Mouse (Mus musculus) hindbrain, embryonic 13.5 days (tissue): ENCODE results near the gene Pkd1l3. TPM values are rescaled to one million over a fixed set of nuclear protein-coding genes. Genes with fewer than 3 reads are reported as not detected.

Source experiments
- ATAC-seq: fragments of 200-750 bp; cut with Nextera tagmentation; 2 replicates; pipeline ENCODE4 v1.8.0; 2017; ENCODE audit warnings: moderate TSS enrichment; ENCODE audit not compliant: low FRiP score
- H3K27ac ChIP-seq: fragments of 300-500 bp; sonication (generic); 2 replicates; pipeline ENCODE4 v1.5.1; 2015; ENCODE audit warnings: inconsistent platforms, mild to moderate bottlenecking, moderate library complexity
- H3K27me3 ChIP-seq: fragments of 300-500 bp; sonication (generic); 2 replicates; pipeline ENCODE4 v1.6.1; 2015; ENCODE audit warnings: mild to moderate bottlenecking, inconsistent platforms
- H3K36me3 ChIP-seq: fragments of 300-500 bp; sonication (generic); 2 replicates; pipeline ENCODE4 v1.6.1; 2015; ENCODE audit warnings: mild to moderate bottlenecking, inconsistent platforms
- H3K4me1 ChIP-seq: fragments of 300-500 bp; sonication (generic); replicated peaks from 2 replicates; pipeline ENCODE4 v1.6.1; 2015; ENCODE audit warnings: inconsistent platforms
- H3K4me2 ChIP-seq: fragments of 300-500 bp; sonication (generic); 2 replicates; pipeline ENCODE4 v1.6.1; 2015; ENCODE audit warnings: inconsistent platforms, mild to moderate bottlenecking, moderate library complexity
- H3K4me3 ChIP-seq: fragments of 300-500 bp; sonication (generic); 2 replicates; pipeline ENCODE4 v1.5.1; 2015; ENCODE audit warnings: mild to moderate bottlenecking, inconsistent platforms
- H3K9ac ChIP-seq: fragments of 300-500 bp; sonication (generic); 2 replicates; pipeline ENCODE4 v1.6.1; 2015; ENCODE audit warnings: mild to moderate bottlenecking, inconsistent platforms
- H3K9me3 ChIP-seq: fragments of 300-500 bp; sonication (generic); 2 replicates; pipeline ENCODE4 v1.6.1; 2016; ENCODE audit warnings: inconsistent platforms
- WGBS: fragments of 180-500 bp; shearing (Covaris S2); methylation state at CpG from one replicate; pipeline ENCODE4 v1.1.7; 2015; 5-methylcytosine and 5-hydroxymethylcytosine counted together
- polyA plus RNA-seq: library from polyadenylated mRNA; unstranded; fragments of >200 nt; fragmentation: Nextera tagmentation; extraction: Ambion mirVana; gene quantifications from 2 replicates; pipeline ENCODE4 v1.2.1, GENCODE M21; 2015

Pkd1l3 gene
- polyA plus RNA-seq, 1 experiment from 2014 or later, result 0.12 TPM

DNA sequence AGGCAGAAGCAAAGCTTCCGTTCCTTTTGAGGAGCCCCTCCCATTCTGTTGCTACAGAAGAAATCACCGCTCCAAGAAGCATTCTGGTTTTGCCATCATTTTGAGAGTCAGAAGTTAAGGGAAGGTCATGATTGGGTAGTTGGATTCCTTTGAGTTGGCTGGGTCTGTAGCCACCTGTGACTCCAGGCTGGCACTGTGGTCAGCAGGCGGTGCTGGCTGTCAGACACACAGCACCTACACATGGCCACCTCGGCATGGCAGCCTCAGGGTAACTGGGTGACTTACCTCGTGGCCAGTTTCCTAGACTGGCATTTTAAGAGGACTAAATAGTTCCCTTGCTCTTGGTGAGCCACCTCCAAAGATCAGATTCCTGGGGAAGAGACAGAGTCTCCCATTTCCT lies 26.9 kb downstream of the Pkd1l3 start:
- H3K9me3 ChIP-seq, result no peaks in the 10 kb centered on the region
- 82% methylated on average over 5 of the region's 5 CpGs for WGBS
- ATAC-seq, result no peak
- H3K4me1 ChIP-seq, result no peaks in the 10 kb centered on the region
- no peak overlapping the region for H3K4me3 ChIP-seq
- no peak overlapping the region for H3K27ac ChIP-seq
- no peak overlapping the region for H3K4me2 ChIP-seq
- no peaks in the 10 kb centered on the region for H3K27me3 ChIP-seq
- H3K9ac ChIP-seq, result no peak overlapping the region
- no peaks in the 10 kb centered on the region for H3K36me3 ChIP-seq

DNA sequence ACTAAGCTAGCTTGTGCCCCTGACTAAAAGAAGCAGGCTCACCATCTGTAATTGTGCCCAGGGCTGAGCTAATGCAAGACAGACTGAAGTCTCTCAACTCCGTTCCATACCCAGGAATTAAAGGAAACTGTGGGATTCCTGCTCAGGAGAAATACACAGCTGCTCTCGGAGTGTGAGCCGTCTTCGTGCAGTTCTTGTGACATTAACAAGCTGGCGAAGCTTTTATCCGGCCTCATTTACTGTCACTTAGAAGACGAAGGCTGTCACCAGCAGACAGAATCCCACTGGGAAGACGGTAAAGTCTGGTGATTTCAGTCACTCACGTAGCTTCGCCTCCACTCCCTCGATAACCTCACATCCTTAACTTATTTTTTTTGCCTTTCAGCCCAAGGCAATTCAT lies 33.0 kb downstream of the Pkd1l3 start:
- WGBS, result 76% methylated on average over 11 of the region's 11 CpGs
- H3K4me3 ChIP-seq, result no peak overlapping the region
- H3K4me2 ChIP-seq, result no peak overlapping the region
- no peak overlapping the region for H3K27ac ChIP-seq
- H3K4me1 ChIP-seq, result 0 out of 2 replicates have a peak, but pooled peaks cover 2% of the 10 kb centered on the region
- H3K9ac ChIP-seq, result no peak overlapping the region
- no peaks in the 10 kb centered on the region for H3K9me3 ChIP-seq
- no peak for ATAC-seq
- no peaks in the 10 kb centered on the region for H3K36me3 ChIP-seq
- H3K27me3 ChIP-seq, result no peaks in the 10 kb centered on the region

DNA sequence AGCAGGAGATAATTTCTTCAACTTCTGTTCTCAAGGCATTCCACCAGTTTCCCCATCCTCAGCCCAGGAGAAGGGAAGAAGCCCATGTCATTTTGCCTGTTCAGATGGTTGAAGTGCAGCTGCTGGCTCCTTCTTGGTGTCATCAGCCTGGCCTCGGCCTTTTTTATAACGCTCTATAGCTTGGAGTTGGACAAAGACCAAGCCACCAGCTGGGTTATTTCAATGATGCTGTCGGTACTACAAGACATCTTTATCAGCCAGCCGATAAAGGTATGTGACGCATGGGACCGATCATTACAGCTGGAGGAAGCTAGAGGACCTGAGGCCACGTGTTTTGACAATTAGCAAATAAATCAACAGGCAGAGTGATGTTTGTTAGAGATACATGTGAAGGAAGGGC lies 34.2 kb downstream of the Pkd1l3 start:
- Histone ChIP-seq H3K4me1 (0 out of 2 replicates have a peak, but pooled peaks cover 2% of the 10 kb centered on the region), H3K9me3 (no peaks in the 10 kb centered on the region), H3K36me3 (no peaks in the 10 kb centered on the region), H3K4me3 (no peak overlapping the region), H3K27me3 (no peaks in the 10 kb centered on the region), H3K4me2 (no peak overlapping the region), H3K9ac (no peak overlapping the region), H3K27ac (no peak overlapping the region)
- WGBS, result 69% methylated on average over 7 of the region's 7 CpGs
- ATAC-seq, result no peak

DNA sequence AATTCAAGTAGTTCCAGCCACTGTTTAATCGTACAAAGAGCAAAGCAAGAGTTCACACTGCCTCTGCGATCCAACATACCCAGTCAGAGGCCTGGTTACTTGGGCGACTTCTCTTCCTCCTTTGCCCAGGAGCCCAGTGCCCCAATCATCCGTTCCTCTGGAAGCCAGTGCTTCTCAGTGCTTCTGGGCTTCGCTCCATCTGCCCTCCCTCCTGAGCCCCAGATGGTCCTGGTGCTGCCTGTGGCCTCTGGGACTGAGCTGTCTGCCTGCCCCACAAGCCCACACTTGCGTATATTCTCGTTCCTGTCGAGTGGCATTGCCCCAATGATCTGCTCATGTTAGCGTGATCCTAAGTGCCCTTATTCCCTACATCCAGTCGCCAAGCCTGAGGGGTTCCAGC lies 36.5 kb downstream of the Pkd1l3 start:
- 76% methylated on average over 10 of the region's 10 CpGs for WGBS

DNA sequence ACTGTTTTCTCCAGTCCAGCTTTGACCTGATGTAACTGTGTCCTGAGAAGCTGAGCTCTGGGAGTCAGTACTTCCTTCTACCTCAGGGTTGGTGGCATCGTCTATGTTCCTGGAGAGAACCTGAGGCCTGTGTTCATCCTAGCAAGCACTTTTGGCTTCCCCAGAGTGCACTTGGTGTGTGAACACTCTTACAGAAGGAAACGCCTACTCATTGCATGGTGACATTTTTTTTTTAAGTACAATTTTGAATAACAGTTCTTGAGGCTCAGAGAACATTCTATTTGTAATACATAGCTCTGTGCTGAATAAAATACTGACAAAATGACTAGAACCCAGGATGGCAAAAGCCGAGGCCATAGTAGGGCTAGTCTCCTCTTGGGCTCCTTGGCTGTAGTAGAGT lies 42.5 kb downstream of the Pkd1l3 start:
- 89% methylated on average over 3 of the region's 3 CpGs for WGBS
- Histone ChIP-seq H3K4me1 (no peaks in the 10 kb centered on the region), H3K27ac (no peak overlapping the region), H3K9me3 (no peaks in the 10 kb centered on the region), H3K36me3 (no peaks in the 10 kb centered on the region), H3K4me2 (no peak overlapping the region), H3K9ac (no peak overlapping the region), H3K4me3 (no peak overlapping the region), H3K27me3 (no peaks in the 10 kb centered on the region)
- ATAC-seq, result no peak

More for the DNA sequence above, 36.5 kb downstream of the Pkd1l3 start:
- no peaks in the 10 kb centered on the region for H3K9me3 ChIP-seq
- no peak overlapping the region for H3K4me3 ChIP-seq
- no peaks in the 10 kb centered on the region for H3K27me3 ChIP-seq
- H3K4me1 ChIP-seq, result 0 out of 2 replicates have a peak, but pooled peaks cover 2% of the 10 kb centered on the region
- no peak overlapping the region for H3K4me2 ChIP-seq
- no peak for ATAC-seq
- no peaks in the 10 kb centered on the region for H3K36me3 ChIP-seq
- H3K9ac ChIP-seq, result no peak overlapping the region
- H3K27ac ChIP-seq, result no peak overlapping the region

DNA sequence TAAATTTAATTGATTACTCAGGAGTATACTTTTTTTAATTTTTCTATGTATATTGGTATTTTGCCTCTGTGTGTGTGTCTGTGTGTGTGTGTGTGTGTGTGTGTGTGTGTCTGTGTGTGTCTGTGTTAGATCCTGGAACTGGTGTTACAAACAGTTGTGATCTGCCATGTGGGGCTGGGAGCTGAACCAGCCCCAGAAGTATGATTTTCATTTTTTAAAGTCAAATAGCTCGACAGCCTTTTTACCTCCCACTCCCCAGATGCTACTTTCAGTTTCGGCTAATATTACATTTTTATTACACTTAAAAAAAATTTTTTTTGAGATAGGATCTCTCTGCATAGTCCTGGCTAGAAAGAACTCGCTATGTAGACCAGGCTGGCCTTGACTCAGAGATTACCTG lies 48.0 kb downstream of the Pkd1l3 start:
- Histone ChIP-seq H3K27ac (no peak overlapping the region), H3K4me1 (no peaks in the 10 kb centered on the region), H3K4me3 (no peak overlapping the region), H3K36me3 (peaks cover 16% of the 10 kb centered on the region), H3K27me3 (no peaks in the 10 kb centered on the region), H3K4me2 (no peak overlapping the region), H3K9me3 (no peaks in the 10 kb centered on the region), H3K9ac (no peak overlapping the region)
- no peak for ATAC-seq
- WGBS, result 93% methylated on average over 3 of the region's 3 CpGs

DNA sequence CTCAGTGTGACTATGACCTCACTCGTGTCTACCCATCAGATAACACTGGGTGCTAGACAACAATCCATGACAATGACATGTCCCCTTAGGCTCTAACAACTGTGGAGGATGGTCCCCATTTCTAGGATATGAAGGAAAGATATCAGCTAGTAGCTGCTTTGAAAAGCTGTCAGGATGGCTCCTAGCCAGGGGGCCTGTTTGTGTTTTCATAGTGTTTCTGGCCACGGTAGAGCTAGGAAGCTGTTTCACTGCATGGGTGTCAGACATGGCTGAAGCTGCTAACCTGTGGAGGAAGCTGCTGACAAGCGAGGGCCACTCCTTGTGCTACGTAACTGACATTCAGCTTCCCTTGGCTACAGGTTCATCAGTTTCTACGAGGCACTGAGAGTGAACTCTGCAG lies 52.3 kb downstream of the Pkd1l3 start:
- no peaks in the 10 kb centered on the region for H3K27me3 ChIP-seq
- H3K9ac ChIP-seq, result no peak overlapping the region
- H3K4me1 ChIP-seq, result no peaks in the 10 kb centered on the region
- H3K27ac ChIP-seq, result no peak overlapping the region
- 86% methylated on average over 5 of the region's 5 CpGs for WGBS
- no peak for ATAC-seq
- H3K36me3 ChIP-seq, result peaks cover 58% of the 10 kb centered on the region
- no peaks in the 10 kb centered on the region for H3K9me3 ChIP-seq
- no peak overlapping the region for H3K4me3 ChIP-seq
- no peak overlapping the region for H3K4me2 ChIP-seq

DNA sequence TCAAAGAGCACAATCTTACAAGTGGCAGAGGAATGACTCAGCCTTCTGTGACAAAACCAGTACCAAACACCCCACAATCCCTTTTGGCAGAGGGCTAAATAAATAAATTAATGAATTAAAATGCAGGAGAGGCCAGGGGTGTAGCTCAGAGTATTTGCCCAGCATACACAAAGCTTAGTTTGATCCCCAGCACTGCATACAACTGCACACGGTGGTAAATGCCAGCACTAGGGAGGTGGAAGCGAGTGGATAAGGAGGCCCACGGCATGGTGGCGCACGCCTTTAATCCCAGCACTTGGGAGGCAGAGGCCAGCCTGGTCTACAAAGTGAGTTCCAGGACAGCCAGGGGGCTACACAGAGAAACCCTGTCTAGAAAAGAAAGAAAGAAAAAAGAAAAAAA lies 58.3 kb downstream of the Pkd1l3 start:
- Histone ChIP-seq H3K9ac (no peak overlapping the region), H3K4me1 (no peaks in the 10 kb centered on the region), H3K9me3 (no peaks in the 10 kb centered on the region), H3K36me3 (peaks cover 99% of the 10 kb centered on the region), H3K4me3 (no peak overlapping the region), H3K27ac (no peak overlapping the region), H3K27me3 (no peaks in the 10 kb centered on the region), H3K4me2 (no peak overlapping the region)
- ATAC-seq, result no peak
- 92% methylated on average over 5 of the region's 5 CpGs for WGBS

DNA sequence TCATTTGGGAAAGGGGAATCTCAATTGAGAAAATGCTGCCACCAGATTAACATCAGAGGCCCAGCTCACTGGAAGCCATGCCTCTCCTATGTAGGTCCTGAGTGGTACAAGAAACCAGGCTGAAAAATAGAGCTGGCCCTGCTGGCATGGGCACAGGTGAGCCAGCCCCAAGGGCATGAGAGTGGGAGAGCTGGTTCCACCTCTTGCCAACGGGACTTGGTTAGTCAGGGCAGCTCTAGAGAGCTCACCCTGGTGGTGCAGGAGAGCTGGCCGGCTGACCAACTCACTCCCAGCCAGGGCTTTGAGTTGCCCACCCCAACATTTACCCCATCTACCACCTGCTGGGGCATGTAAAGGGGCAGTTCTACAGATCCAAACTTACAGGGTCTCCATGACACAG lies 59.3 kb downstream of the Pkd1l3 start:
- peaks cover 99% of the 10 kb centered on the region for H3K36me3 ChIP-seq
- no peak overlapping the region for H3K4me2 ChIP-seq
- ATAC-seq, result no peak
- 92% methylated on average over 2 of the region's 2 CpGs for WGBS
- no peak overlapping the region for H3K9ac ChIP-seq
- H3K27me3 ChIP-seq, result no peaks in the 10 kb centered on the region
- H3K9me3 ChIP-seq, result no peaks in the 10 kb centered on the region
- no peak overlapping the region for H3K27ac ChIP-seq
- no peaks in the 10 kb centered on the region for H3K4me1 ChIP-seq
- H3K4me3 ChIP-seq, result no peak overlapping the region

DNA sequence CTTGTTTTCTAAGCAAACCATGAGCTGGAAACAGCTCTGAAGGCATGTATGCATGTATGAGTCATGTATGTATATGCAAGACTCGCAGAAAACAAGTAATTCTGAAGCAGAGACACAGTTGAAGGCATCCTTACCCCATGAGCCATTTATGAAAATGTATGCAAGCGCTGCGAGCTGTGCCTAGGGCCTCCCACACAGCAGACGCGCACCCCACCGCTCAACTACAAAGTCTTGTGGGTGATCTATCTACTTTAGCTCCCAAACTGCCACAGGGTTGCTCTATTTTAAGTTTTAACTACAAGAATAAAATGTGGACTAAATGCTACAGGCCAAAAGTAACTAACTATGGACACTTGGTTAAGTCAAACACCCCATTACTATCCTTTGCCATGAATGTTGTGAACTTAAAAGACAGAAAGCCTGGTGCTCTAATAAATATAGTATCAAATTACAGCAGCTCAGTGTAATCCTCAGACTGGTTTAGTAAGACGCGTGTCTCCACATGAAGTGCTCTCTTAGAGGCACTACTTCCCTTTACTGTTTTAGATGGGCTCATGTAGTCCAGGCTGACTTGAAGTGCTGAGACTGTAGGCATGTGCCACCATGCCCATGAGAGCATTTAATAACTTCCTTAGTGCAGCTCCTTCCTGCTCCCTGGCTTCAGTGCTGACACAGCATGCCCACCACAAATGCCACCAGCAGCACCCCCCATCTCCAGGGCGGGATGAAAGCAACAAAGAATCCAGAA lies 61.8 kb downstream of the Pkd1l3 start:
- Histone ChIP-seq H3K27ac (no peak overlapping the region), H3K9ac (no peak overlapping the region), H3K36me3 (peaks cover 97% of the 10 kb centered on the region), H3K27me3 (no peaks in the 10 kb centered on the region), H3K4me1 (no peaks in the 10 kb centered on the region), H3K4me3 (no peak overlapping the region), H3K9me3 (no peaks in the 10 kb centered on the region), H3K4me2 (no peak overlapping the region)
- WGBS, result 97% methylated on average over 9 of the region's 9 CpGs
- ATAC-seq, result no peak

DNA sequence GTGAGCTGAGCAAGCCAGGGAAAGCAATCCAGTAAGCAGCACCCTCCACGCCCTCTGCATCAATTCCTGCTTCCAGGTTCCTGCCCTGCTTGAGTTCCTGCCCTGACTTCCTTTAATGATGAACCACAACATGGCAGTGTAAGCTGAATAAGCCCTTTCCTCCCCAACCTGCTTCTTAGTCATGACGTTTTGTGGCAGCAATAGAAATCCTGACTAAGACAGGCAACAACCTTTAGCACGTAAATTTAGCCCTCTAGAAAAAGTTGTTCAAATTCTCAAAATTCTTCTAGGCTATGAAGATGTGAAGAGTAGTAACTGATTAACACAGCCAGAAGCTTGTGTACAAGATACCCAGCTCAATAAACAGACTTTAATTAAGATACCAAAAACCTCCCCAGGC lies 67.2 kb downstream of the Pkd1l3 start:
- Histone ChIP-seq H3K9me3 (no peaks in the 10 kb centered on the region), H3K36me3 (peaks cover 70% of the 10 kb centered on the region), H3K4me1 (peaks cover 10% of the 10 kb centered on the region; the same call in 1 of the 2 replicates), H3K9ac (no peak overlapping the region), H3K27ac (no peak overlapping the region), H3K27me3 (no peaks in the 10 kb centered on the region), H3K4me3 (no peak overlapping the region), H3K4me2 (no peak overlapping the region)
- no peak for ATAC-seq
- WGBS, result 82% methylated on average over 3 of the region's 3 CpGs

DNA sequence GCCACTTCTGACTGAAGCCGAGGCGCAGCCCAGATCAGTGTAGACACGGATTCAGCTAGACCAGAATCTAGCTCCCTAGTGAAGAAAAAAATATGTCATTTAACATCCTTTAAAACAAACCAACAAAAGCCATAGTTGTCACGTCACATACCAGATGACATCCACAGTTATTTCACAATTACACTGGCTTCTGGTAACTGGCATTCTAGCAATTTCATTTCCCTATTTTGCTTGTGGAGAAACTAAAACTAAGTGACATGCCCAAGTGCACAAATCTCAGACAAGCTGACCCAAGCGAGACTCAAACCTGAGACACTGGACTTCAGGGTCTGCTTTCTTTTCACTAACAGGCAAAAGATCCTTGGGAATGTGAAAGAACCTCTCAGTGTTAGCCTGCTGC lies 67.8 kb downstream of the Pkd1l3 start:
- Histone ChIP-seq H3K4me1 (peaks cover 10% of the 10 kb centered on the region; the same call in 1 of the 2 replicates), H3K27ac (no peak overlapping the region), H3K4me2 (no peak overlapping the region), H3K4me3 (no peak overlapping the region), H3K9me3 (no peaks in the 10 kb centered on the region), H3K27me3 (no peaks in the 10 kb centered on the region), H3K9ac (no peak overlapping the region), H3K36me3 (peaks cover 64% of the 10 kb centered on the region)
- WGBS, result 97% methylated on average over 5 of the region's 5 CpGs
- no peak for ATAC-seq

DNA sequence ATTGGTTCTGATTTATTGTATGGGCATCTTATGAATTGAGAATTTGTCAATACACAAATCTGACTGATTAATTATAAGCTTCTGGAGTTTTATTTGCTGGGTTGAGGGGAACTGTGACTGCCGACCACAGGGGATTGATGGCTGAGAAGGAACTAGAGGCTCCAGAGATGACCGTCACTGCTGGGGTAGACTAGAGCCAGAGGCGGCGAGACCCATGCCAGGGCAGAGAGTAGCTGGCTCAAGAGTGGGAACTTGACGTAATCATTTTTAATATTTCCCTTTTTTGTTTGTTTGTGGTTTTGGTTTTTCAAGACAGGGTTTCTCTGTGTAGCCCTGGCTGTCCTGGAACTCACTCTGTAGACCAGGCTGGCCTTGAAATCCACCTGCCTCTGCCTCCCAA lies 72.9 kb downstream of the Pkd1l3 start:
- Histone ChIP-seq H3K4me1 (peaks cover 36% of the 10 kb centered on the region), H3K4me2 (no peak overlapping the region), H3K27me3 (no peaks in the 10 kb centered on the region), H3K27ac (no peak overlapping the region), H3K9me3 (no peaks in the 10 kb centered on the region), H3K4me3 (no peak overlapping the region), H3K9ac (no peak overlapping the region), H3K36me3 (peaks cover 16% of the 10 kb centered on the region)
- ATAC-seq, result no peak
- WGBS, result 90% methylated on average over 5 of the region's 5 CpGs
